Mouse (Mus musculus): ENCODE data around the gene Cry2.

- TF ChIP-seq GATA1 (IDR thresholded peaks at IDR 0.05; ENCODE audit: low read length) (no peak), TAL1 (IDR thresholded peaks at IDR 0.05; ENCODE audit: low read length) (no peak)
Observed at GRCm38 (mm10) chr2:92379783-92380494, 53.9 kb downstream of the Cry2 start.
